Mouse (Mus musculus): ENCODE measurements at regions not wholly inside any gene's neighbourhood (a gene's known extent, or its start where the extent isn't known, plus 50 kb on each side); places are given as distances from the start of the nearest gene placed in this dataset.
"Not testable (repeated sequence)": the region's sequence is repeated elsewhere in the genome, so short reads cannot be mapped to it uniquely, and the experiment has no call there.

DNA sequence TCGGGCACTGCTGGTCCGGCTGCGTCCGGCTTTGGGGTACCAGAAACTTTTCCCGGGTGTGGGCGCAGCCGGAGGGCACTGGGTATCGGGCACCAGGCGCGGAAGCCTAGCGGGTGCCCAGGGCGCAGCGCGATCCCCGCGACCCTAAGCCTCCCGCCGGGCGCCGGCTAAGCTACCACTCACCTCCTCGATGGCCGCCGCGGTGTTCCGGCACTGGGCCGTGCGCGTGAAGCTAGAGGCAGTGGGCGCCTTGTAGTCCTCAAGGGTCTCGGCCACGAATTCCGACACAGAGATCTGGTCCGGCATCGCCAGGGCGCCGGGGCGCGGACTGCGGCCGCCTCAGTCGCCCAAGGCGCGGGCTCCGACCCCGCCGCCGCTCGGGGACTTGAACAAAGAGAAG is 770.4 kb downstream of the Gm10330 start:
- not testable (repeated sequence) for TF ChIP-seq CTCF, EP300 (IDR thresholded peaks at IDR 0.05; ENCODE audit: low read depth)

All from liver, postnatal 0 days (tissue).